Comparison of ENCODE assay signal across 20 mouse cellular contexts in the genomic region with DNA sequence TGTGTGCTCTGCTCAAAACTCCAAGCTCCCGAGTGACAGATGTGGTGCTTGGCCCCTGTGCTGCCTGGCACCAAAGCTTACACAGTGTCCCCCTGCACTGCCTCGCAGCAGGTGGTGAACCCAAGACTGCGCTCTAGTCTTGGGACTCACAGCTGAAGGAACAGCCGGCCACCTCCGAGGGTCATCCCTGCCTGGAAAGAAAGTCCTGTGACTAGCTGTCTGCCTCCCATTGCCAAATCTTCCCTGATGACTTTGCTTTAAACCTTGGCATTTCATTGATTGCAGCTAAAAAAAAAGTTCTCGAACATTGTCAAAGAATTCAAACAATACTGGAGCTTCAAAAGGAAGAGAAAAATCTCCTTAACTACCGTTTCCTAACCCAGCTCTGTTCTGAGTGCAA. TPM values are rescaled to one million over a fixed set of nuclear protein-coding genes. Genes with fewer than 3 reads are reported as not detected.
A peak's percentile ranks its signal among the peaks of the same experiment; 100 is the strongest.
DNase-seq lines count a peak whose midpoint lies in the region; ATAC-seq and TF ChIP-seq lines count a peak whose summit lies in the region.
"Had no signal": no experiment of that assay in that cellular context is flagged by ENCODE, and none has a peak within 500 bp of the region (broad histone marks: within the 10 kb centered on the region; RNA-seq: fewer than 3 reads in every experiment).

No protein-coding gene starts in this region.

- DNase-seq in heart, postnatal 10 days = no peak
- DNase-seq in kidney, postnatal 0 days (ENCODE audit: low spot score) = no peak
- no peak for DNase-seq in kidney, postnatal 25 days
- peak; percentile 26 for DNase-seq in adrenal gland, adult 8-10 months
- peak; percentile 13 for DNase-seq in adrenal gland, postnatal 25 days
- DNase-seq in layer of hippocampus, adult 18-20 months (ENCODE audit: low spot score in 2 of 2) = no peak
- DNase-seq: cerebellum, adult 18-20 months; cerebellum, postnatal 36 days; thymus, postnatal 25 days had no signal

- no peaks in the 10 kb centered on the region for H3K36me3 ChIP-seq in heart, embryonic 11.5 days (ENCODE audit: control insufficient read depth, insufficient read depth, low read length)
- H3K36me3 ChIP-seq in kidney, postnatal 0 days (ENCODE audit: insufficient read depth, low read length) = no peaks in the 10 kb centered on the region
- H3K36me3 ChIP-seq: heart, embryonic 15.5 days; liver, embryonic 15.5 days had no signal

- H3K9me3 ChIP-seq in heart, embryonic 11.5 days (replicated peaks; ENCODE audit: control insufficient read depth, low read length) = no peaks in the 10 kb centered on the region
- no peaks in the 10 kb centered on the region for H3K9me3 ChIP-seq in kidney, postnatal 0 days (replicated peaks; ENCODE audit: low read length)
- H3K9me3 ChIP-seq: forebrain, embryonic 13.5 days; heart, embryonic 15.5 days; liver, embryonic 15.5 days had no signal

- intact Hi-C loops in heart, postnatal 10 days (cut with DNase I) = no loop called here

- WGBS in heart, embryonic 11.5 days (ENCODE audit: insufficient replicate concordance) = 46% methylated on average over 7 of the region's 7 CpGs
- 42% methylated on average over 7 of the region's 7 CpGs for WGBS in kidney, postnatal 0 days

- peak overlapping the region; percentile 57; the same call in 1 of the 2 replicates for H3K4me2 ChIP-seq in heart, embryonic 11.5 days
- no peak overlapping the region for H3K4me2 ChIP-seq in kidney, postnatal 0 days (ENCODE audit: low read length)
- H3K4me2 ChIP-seq: liver, embryonic 15.5 days had no signal

- no peak for ATAC-seq in heart, embryonic 11.5 days (replicated peaks; ENCODE audit: insufficient number of reproducible peaks, low FRiP score, low TSS enrichment)
- no peak for ATAC-seq in kidney, postnatal 0 days (replicated peaks; ENCODE audit: low FRiP score, low read depth)
- ATAC-seq: forebrain, embryonic 13.5 days had no signal

- H3K9ac ChIP-seq in heart, embryonic 11.5 days (ENCODE audit: low read depth, low read length) = no peak overlapping the region
- no peak overlapping the region for H3K9ac ChIP-seq in kidney, postnatal 0 days (ENCODE audit: low read depth, low read length)
- H3K9ac ChIP-seq: forebrain, embryonic 13.5 days; heart, embryonic 15.5 days; liver, embryonic 15.5 days had no signal

- H3K4me3 ChIP-seq in heart, embryonic 11.5 days (ENCODE audit: low read depth, low read length) = no peak overlapping the region
- H3K4me3 ChIP-seq in kidney, postnatal 0 days (replicated peaks; ENCODE audit: low read depth, low read length) = no peak overlapping the region
- H3K4me3 ChIP-seq: erythroblast, embryonic 14.5 days; forebrain, embryonic 13.5 days; liver, embryonic 15.5 days had no signal

- no peak overlapping the region; the same call in 1 of the 2 replicates for H3K27ac ChIP-seq in heart, embryonic 11.5 days (ENCODE audit: low read depth, low read length)
- H3K27ac ChIP-seq in kidney, postnatal 0 days = peak overlapping the region; percentile 75; the same call in 1 of the 2 replicates
- H3K27ac ChIP-seq: forebrain, embryonic 13.5 days; liver, embryonic 15.5 days had no signal

- H3K27me3 ChIP-seq in heart, embryonic 11.5 days (ENCODE audit: control insufficient read depth, insufficient read depth, low read length) = no peaks in the 10 kb centered on the region
- no peaks in the 10 kb centered on the region for H3K27me3 ChIP-seq in kidney, postnatal 0 days (ENCODE audit: insufficient read depth, low read length)
- H3K27me3 ChIP-seq: forebrain, embryonic 13.5 days; heart, embryonic 15.5 days had no signal

- no peak for TF ChIP-seq CTCF in kidney, postnatal 0 days (IDR thresholded peaks at IDR 0.05; ENCODE audit: low read depth)

- peaks cover 13% of the 10 kb centered on the region; the same call in 1 of the 2 replicates for H3K4me1 ChIP-seq in heart, embryonic 11.5 days (ENCODE audit: control insufficient read depth, insufficient read depth, low read length)
- peaks cover 7% of the 10 kb centered on the region; the same call in 1 of the 2 replicates for H3K4me1 ChIP-seq in kidney, postnatal 0 days (replicated peaks; ENCODE audit: insufficient read depth, low read length)

RNA-seq across cellular contexts. Expression of gene Slc6a13, which starts 0.7 kb away (rescaled TPM):
- 8.4 and 10.6 TPM in 2 replicates for polyA plus RNA-seq in heart, embryonic 11.5 days (2014; fragmentation: Nextera tagmentation; extraction: Ambion mirVana)
- 1 to 10 TPM; 1.2 to 2.0 TPM for total RNA-seq in heart, postnatal 10 days (2021)
- 43.8 and 47.6 TPM in 2 replicates for polyA plus RNA-seq in kidney, postnatal 0 days (2015; fragmentation: Nextera tagmentation; extraction: Ambion mirVana)
- total RNA-seq in adrenal gland, adult 8-10 months (2022) = 1 to 10 TPM in 3 of 4 experiments, under 1 TPM in 1; 0.63 to 9.7 (median 3.0) TPM
- 1.4 and 2.3 TPM in 2 replicates for total RNA-seq in adrenal gland, postnatal 25 days (2021)
- 10 to 100 TPM in 1 of 2 experiments, 1 to 10 TPM in 1; 8.9 to 11.6 TPM for total RNA-seq in layer of hippocampus, adult 18-20 months (2021)
- polyA plus RNA-seq: C2C12 had no signal

RNA-seq across cellular contexts. Expression of gene Slc6a12, which starts 43.6 kb away (rescaled TPM):
- polyA plus RNA-seq in heart, embryonic 11.5 days (2014; fragmentation: Nextera tagmentation; extraction: Ambion mirVana) = 0.24 TPM in 1 of 2 replicates, not detected in the other
- not detected for total RNA-seq in heart, postnatal 10 days (2021)
- 4.1 and 5.5 TPM in 2 replicates for polyA plus RNA-seq in kidney, postnatal 0 days (2015; fragmentation: Nextera tagmentation; extraction: Ambion mirVana)
- total RNA-seq in adrenal gland, adult 8-10 months (2022) = under 1 TPM in 3 of 4 experiments, not detected in 1; 0.20 to 0.83 (median 0.55) TPM
- total RNA-seq in adrenal gland, postnatal 25 days (2021) = 0.36 and 1.1 TPM in 2 replicates
- 1 to 10 TPM; 2.2 to 2.3 TPM for total RNA-seq in layer of hippocampus, adult 18-20 months (2021)
- polyA plus RNA-seq: embryonic facial prominence, embryonic 11.5 days; erythroblast, embryonic 14.5 days; heart, embryonic 15.5 days; hindbrain, embryonic 11.5 days; lung, postnatal 0 days; neural tube, embryonic 11.5 days had no signal

RNA-seq across cellular contexts. Expression of gene Usp18, which starts 53.6 kb away (rescaled TPM):
- 0.67 and 0.99 TPM in 2 replicates for polyA plus RNA-seq in heart, embryonic 11.5 days (2014; fragmentation: Nextera tagmentation; extraction: Ambion mirVana)
- 1 to 10 TPM in 1 of 2 experiments, under 1 TPM in 1; 0.82 to 1.2 TPM for total RNA-seq in heart, postnatal 10 days (2021)
- polyA plus RNA-seq in kidney, postnatal 0 days (2015; fragmentation: Nextera tagmentation; extraction: Ambion mirVana) = 8.3 and 12.0 TPM in 2 replicates
- total RNA-seq in adrenal gland, adult 8-10 months (2022) = 1 to 10 TPM; 2.1 to 4.1 (median 3.3) TPM
- 1.4 and 2.2 TPM in 2 replicates for total RNA-seq in adrenal gland, postnatal 25 days (2021)
- total RNA-seq in layer of hippocampus, adult 18-20 months (2021) = under 1 TPM; 0.30 to 0.64 TPM
- total RNA-seq: left cerebral cortex, postnatal 14 days had no signal
- polyA plus RNA-seq: erythroblast, embryonic 14.5 days had no signal

Comparison
In these comparisons a context has a peak if more than half of its experiments do, and no peak if none do; other contexts are left out.
1. DNase-seq: peak in adrenal gland, adult 8-10 months (single experiment) and adrenal gland, postnatal 25 days (single experiment); none in heart, postnatal 10 days (0 of 2), kidney, postnatal 0 days (single experiment), kidney, postnatal 25 days (0 of 2) and layer of hippocampus, adult 18-20 months (0 of 2).